In genomic region chr19:29803946-29804345, GRCm38 (mm10) we compare ENCODE assay signal across 8 mouse cellular contexts. TPM values are rescaled to one million over a fixed set of nuclear protein-coding genes. Genes with fewer than 3 reads are reported as not detected.
DNase-seq lines count a peak whose midpoint lies in the region; ATAC-seq lines count a peak whose summit lies in the region.

No protein-coding gene starts in this region.

- peak overlapping the region; percentile 89 for H3K4me3 ChIP-seq in heart, embryonic 13.5 days
- H3K4me3 ChIP-seq in hindbrain, embryonic 11.5 days (ENCODE audit: low read depth, low read length), result peak overlapping the region; percentile 18
- H3K4me3 ChIP-seq in midbrain, embryonic 10.5 days, result peak overlapping the region; percentile 93

- H3K9me3 ChIP-seq in heart, embryonic 13.5 days, result no peaks in the 10 kb centered on the region
- no peaks in the 10 kb centered on the region for H3K9me3 ChIP-seq in hindbrain, embryonic 11.5 days (ENCODE audit: control insufficient read depth, low read length)
- H3K9me3 ChIP-seq in midbrain, embryonic 10.5 days (replicated peaks), result no peaks in the 10 kb centered on the region

- ATAC-seq in heart, embryonic 13.5 days (ENCODE audit: extremely low read depth, insufficient number of reproducible peaks, low FRiP score, low TSS enrichment), result no peak
- ATAC-seq in hindbrain, embryonic 11.5 days (ENCODE audit: low FRiP score), result no peak
- no peak for ATAC-seq in cerebellum, adult (ENCODE audit: insufficient number of reproducible peaks, low FRiP score, low TSS enrichment)

- H3K4me1 ChIP-seq in heart, embryonic 13.5 days, result peaks cover 22% of the 10 kb centered on the region
- no peaks in the 10 kb centered on the region for H3K4me1 ChIP-seq in hindbrain, embryonic 11.5 days (replicated peaks; ENCODE audit: control insufficient read depth, insufficient read depth, low read length)
- H3K4me1 ChIP-seq in midbrain, embryonic 10.5 days, result peaks cover 27% of the 10 kb centered on the region

- 54% methylated on average over 3 of the region's 3 CpGs for WGBS in heart, embryonic 13.5 days
- WGBS in hindbrain, embryonic 11.5 days, result 55% methylated on average over 3 of the region's 3 CpGs
- 64% methylated on average over 3 of the region's 3 CpGs for WGBS in midbrain, embryonic 10.5 days

- no peak overlapping the region for H3K27ac ChIP-seq in heart, embryonic 13.5 days (replicated peaks)
- H3K27ac ChIP-seq in hindbrain, embryonic 11.5 days (ENCODE audit: low read depth, low read length), result no peak overlapping the region
- H3K27ac ChIP-seq in midbrain, embryonic 10.5 days (replicated peaks), result no peak overlapping the region

- no peaks in the 10 kb centered on the region for H3K27me3 ChIP-seq in heart, embryonic 13.5 days (replicated peaks)
- H3K27me3 ChIP-seq in hindbrain, embryonic 11.5 days (ENCODE audit: control insufficient read depth, insufficient read depth, low read length), result no peaks in the 10 kb centered on the region
- no peaks in the 10 kb centered on the region for H3K27me3 ChIP-seq in midbrain, embryonic 10.5 days (ENCODE audit: low read depth, poor library complexity, severe bottlenecking)

- no peak for DNase-seq in heart, adult 9 months (ENCODE audit: low spot score in 2 of 2)
- peak; percentile 60 for DNase-seq in MEL-GATA-1-ER (ENCODE audit: extremely low read depth, low read depth)
- DNase-seq in hindbrain, embryonic 11.5 days (ENCODE audit: low spot score), result no peak
- no peak for DNase-seq in midbrain, embryonic 10.5 days (ENCODE audit: low spot score)
- no peak for DNase-seq in adrenal gland, postnatal 25 days
- DNase-seq in embryo, embryonic 11 days, result no peak

- H3K9ac ChIP-seq in heart, embryonic 13.5 days, result peak overlapping the region; percentile 59
- H3K9ac ChIP-seq in hindbrain, embryonic 11.5 days (ENCODE audit: low read depth, low read length), result no peak overlapping the region

- H3K36me3 ChIP-seq in heart, embryonic 13.5 days, result peaks cover 6% of the 10 kb centered on the region
- no peaks in the 10 kb centered on the region for H3K36me3 ChIP-seq in hindbrain, embryonic 11.5 days (ENCODE audit: control insufficient read depth, insufficient read depth, low read length)
- H3K36me3 ChIP-seq in midbrain, embryonic 10.5 days, result peaks cover 15% of the 10 kb centered on the region

- peak overlapping the region; percentile 82 for H3K4me2 ChIP-seq in heart, embryonic 13.5 days
- peak overlapping the region; percentile 39 for H3K4me2 ChIP-seq in hindbrain, embryonic 11.5 days (replicated peaks; ENCODE audit: low read depth, low read length)

RNA-seq across cellular contexts. Expression of gene 9930021J03Rik, which starts 1.8 kb away (rescaled TPM):
- polyA plus RNA-seq in heart, embryonic 13.5 days (2015; fragmentation: Nextera tagmentation; extraction: Ambion mirVana), result 2.5 and 2.7 TPM in 2 replicates
- polyA plus RNA-seq in hindbrain, embryonic 11.5 days (2014; fragmentation: Nextera tagmentation; extraction: Ambion mirVana), result 9.0 and 9.8 TPM in 2 replicates
- polyA plus RNA-seq in midbrain, embryonic 10.5 days (2016; fragmentation: Nextera tagmentation; extraction: Ambion mirVana), result 4.0 and 4.2 TPM in 2 replicates
- 18.6 and 19.0 TPM in 2 replicates for total RNA-seq in adrenal gland, postnatal 25 days (2021)

RNA-seq across cellular contexts. Expression of gene Ranbp6, which starts 8.8 kb away (rescaled TPM):
- 12.6 and 13.9 TPM in 2 replicates for polyA plus RNA-seq in heart, embryonic 13.5 days (2015; fragmentation: Nextera tagmentation; extraction: Ambion mirVana)
- 41.1 and 45.1 TPM in 2 replicates for polyA plus RNA-seq in hindbrain, embryonic 11.5 days (2014; fragmentation: Nextera tagmentation; extraction: Ambion mirVana)
- polyA plus RNA-seq in midbrain, embryonic 10.5 days (2016; fragmentation: Nextera tagmentation; extraction: Ambion mirVana), result 25.7 and 31.1 TPM in 2 replicates
- total RNA-seq in adrenal gland, postnatal 25 days (2021), result 15.5 and 16.9 TPM in 2 replicates

Comparison
In these comparisons a context has a peak if more than half of its experiments do, and no peak if none do; other contexts are left out.
1. H3K4me3 ChIP-seq: peak in every context shown above with its lines; median percentile 93 in midbrain, embryonic 10.5 days; 89 in heart, embryonic 13.5 days; 18 in hindbrain, embryonic 11.5 days.